Mouse (Mus musculus) thymus, postnatal 10 days (tissue): ENCODE measurements at regions not wholly inside any gene's neighbourhood (a gene's known extent, or its start where the extent isn't known, plus 50 kb on each side); places are given as distances from the start of the nearest gene placed in this dataset.

Experiments
- DNase-seq, 2 experiments: peaks; one replicate each; pipeline ENCODE4 v3.0.0; 2021; ENCODE audit warnings: low spot score in 2 of 2

- DNase-seq, result no peak
Observed at GRCm38 (mm10) chr8:115549112-115549511, 158.5 kb downstream of the Maf start.

- no peak for DNase-seq
Observed at GRCm38 (mm10) chr8:115544067-115544466, 163.5 kb downstream of the Maf start.

- no peak for DNase-seq
Observed at GRCm38 (mm10) chr8:115542935-115543334, 164.7 kb downstream of the Maf start.

- no peak for DNase-seq
Observed at GRCm38 (mm10) chr8:115539600-115539999, 168.0 kb downstream of the Maf start.

GRCm38 (mm10) chr8:115538236-115538635 lies 169.4 kb downstream of the Maf start:
- DNase-seq, result no peak

GRCm38 (mm10) chr8:115537761-115538160 lies 169.8 kb downstream of the Maf start:
- DNase-seq, result no peak

GRCm38 (mm10) chr8:115536554-115537346 lies 170.8 kb downstream of the Maf start:
- DNase-seq, result no peak

- DNase-seq, result no peak
Observed at GRCm38 (mm10) chr8:115536001-115536400, 171.6 kb downstream of the Maf start.

GRCm38 (mm10) chr8:115534030-115534429 lies 173.6 kb downstream of the Maf start:
- no peak for DNase-seq

- no peak for DNase-seq
Observed at GRCm38 (mm10) chr8:115531343-115531742, 176.3 kb downstream of the Maf start.

- no peak for DNase-seq
Observed at GRCm38 (mm10) chr8:115529568-115530342, 177.8 kb downstream of the Maf start.

- no peak for DNase-seq
Observed at GRCm38 (mm10) chr8:115528879-115529278, 178.7 kb downstream of the Maf start.

GRCm38 (mm10) chr8:115525149-115525548 lies 182.4 kb downstream of the Maf start:
- no peak for DNase-seq

- DNase-seq, result no peak
Observed at GRCm38 (mm10) chr8:115524713-115525112, 182.9 kb downstream of the Maf start.

GRCm38 (mm10) chr8:115522527-115522926 lies 185.1 kb downstream of the Maf start:
- DNase-seq, result no peak

- no peak for DNase-seq
Observed at GRCm38 (mm10) chr8:115515647-115516046, 191.9 kb downstream of the Maf start.

- peak; percentile 70 to 71 for DNase-seq
Observed at GRCm38 (mm10) chr8:115514485-115514884, 193.1 kb downstream of the Maf start.

- DNase-seq, result no peak
Observed at GRCm38 (mm10) chr8:115507180-115507579, 200.4 kb downstream of the Maf start.

- peak; percentile 15 to 30 for DNase-seq
Observed at GRCm38 (mm10) chr8:115506741-115507140, 200.9 kb downstream of the Maf start.

- no peak for DNase-seq
Observed at GRCm38 (mm10) chr8:115496016-115496415, 211.6 kb downstream of the Maf start.

- no peak for DNase-seq
Observed at GRCm38 (mm10) chr8:115494353-115494752, 213.2 kb downstream of the Maf start.

- no peak for DNase-seq
Observed at GRCm38 (mm10) chr8:115486904-115487303, 220.7 kb downstream of the Maf start.

GRCm38 (mm10) chr8:115481136-115481535 lies 226.5 kb downstream of the Maf start:
- DNase-seq, result no peak
